Mouse (Mus musculus): ENCODE data around the gene 1300017J02Rik.

DNA sequence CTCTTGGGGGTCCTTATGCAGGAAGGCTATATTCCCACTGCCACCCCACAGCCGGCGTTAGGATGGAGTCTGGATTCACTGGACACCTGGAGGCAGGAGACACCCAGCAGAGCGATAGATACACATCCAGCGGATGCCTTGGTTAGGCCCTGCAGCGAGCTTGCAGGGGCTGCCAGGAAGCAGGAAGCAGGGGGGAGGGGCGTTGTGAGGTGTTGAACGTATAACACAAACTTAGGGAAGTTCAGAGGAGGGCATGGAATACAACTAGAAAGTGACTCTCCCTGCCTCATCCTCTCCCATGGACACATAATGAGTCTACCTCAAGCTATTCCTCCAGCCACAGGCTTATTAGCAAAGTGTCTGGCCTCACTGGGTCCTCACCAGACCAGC is 71.9 kb downstream of the 1300017J02Rik start:
- TF ChIP-seq CTCF (IDR thresholded peaks at IDR 0.05) (no peak), EP300 (IDR thresholded peaks at IDR 0.05) (no peak)

All from lung, postnatal 0 days (tissue).